Mouse (Mus musculus): ENCODE measurements at regions not wholly inside any gene's neighbourhood (a gene's known extent, or its start where the extent isn't known, plus 50 kb on each side); places are given as distances from the start of the nearest gene placed in this dataset.

GRCm38 (mm10) chr14:45764231-45764630 lies 106.3 kb upstream of the Ddhd1 start:
- no peak for DNase-seq (ENCODE audit: extremely low read depth, low read depth, low spot score)
- TF ChIP-seq CTCF (IDR thresholded peaks at IDR 0.05; ENCODE audit: low read depth, low read length) (no peak), POLR2A (IDR thresholded peaks at IDR 0.05; ENCODE audit: extremely low read depth, insufficient read depth, low read length) (no peak)
- no peaks in the 10 kb centered on the region for H3K27me3 ChIP-seq (ENCODE audit: control insufficient read depth, insufficient read depth, low read length)
- no peaks in the 10 kb centered on the region for H3K4me1 ChIP-seq (ENCODE audit: control insufficient read depth, insufficient read depth, low read length)
- H3K79me2 ChIP-seq (ENCODE audit: control insufficient read depth, insufficient read depth, low read length): no peaks in the 10 kb centered on the region
- H3K4me3 ChIP-seq (ENCODE audit: insufficient read depth, low read depth, low read length): no peak overlapping the region
- 85% methylated on average over 3 of the region's 3 CpGs for WGBS
- no peaks in the 10 kb centered on the region for H3K36me3 ChIP-seq (ENCODE audit: control insufficient read depth, insufficient read depth, low read length)
- no peak overlapping the region for H3K27ac ChIP-seq (replicated peaks; ENCODE audit: insufficient read depth, low read depth, low read length)
- H3K9ac ChIP-seq (ENCODE audit: low read depth, low read length): no peak overlapping the region

GRCm38 (mm10) chr14:45766582-45766981 lies 108.6 kb upstream of the Ddhd1 start:
- Histone ChIP-seq H3K79me2 (ENCODE audit: control insufficient read depth, insufficient read depth, low read length) (no peaks in the 10 kb centered on the region), H3K9ac (ENCODE audit: low read depth, low read length) (no peak overlapping the region), H3K4me3 (ENCODE audit: insufficient read depth, low read depth, low read length) (no peak overlapping the region), H3K27me3 (ENCODE audit: control insufficient read depth, insufficient read depth, low read length) (no peaks in the 10 kb centered on the region), H3K4me1 (ENCODE audit: control insufficient read depth, insufficient read depth, low read length) (no peaks in the 10 kb centered on the region), H3K27ac (replicated peaks; ENCODE audit: insufficient read depth, low read depth, low read length) (no peak overlapping the region), H3K36me3 (ENCODE audit: control insufficient read depth, insufficient read depth, low read length) (no peaks in the 10 kb centered on the region)
- WGBS: 93% methylated on average over 1 of the region's 1 CpGs
- TF ChIP-seq CTCF (IDR thresholded peaks at IDR 0.05; ENCODE audit: low read depth, low read length) (no peak), POLR2A (IDR thresholded peaks at IDR 0.05; ENCODE audit: extremely low read depth, insufficient read depth, low read length) (no peak)
- no peak for DNase-seq (ENCODE audit: extremely low read depth, low read depth, low spot score)

DNA sequence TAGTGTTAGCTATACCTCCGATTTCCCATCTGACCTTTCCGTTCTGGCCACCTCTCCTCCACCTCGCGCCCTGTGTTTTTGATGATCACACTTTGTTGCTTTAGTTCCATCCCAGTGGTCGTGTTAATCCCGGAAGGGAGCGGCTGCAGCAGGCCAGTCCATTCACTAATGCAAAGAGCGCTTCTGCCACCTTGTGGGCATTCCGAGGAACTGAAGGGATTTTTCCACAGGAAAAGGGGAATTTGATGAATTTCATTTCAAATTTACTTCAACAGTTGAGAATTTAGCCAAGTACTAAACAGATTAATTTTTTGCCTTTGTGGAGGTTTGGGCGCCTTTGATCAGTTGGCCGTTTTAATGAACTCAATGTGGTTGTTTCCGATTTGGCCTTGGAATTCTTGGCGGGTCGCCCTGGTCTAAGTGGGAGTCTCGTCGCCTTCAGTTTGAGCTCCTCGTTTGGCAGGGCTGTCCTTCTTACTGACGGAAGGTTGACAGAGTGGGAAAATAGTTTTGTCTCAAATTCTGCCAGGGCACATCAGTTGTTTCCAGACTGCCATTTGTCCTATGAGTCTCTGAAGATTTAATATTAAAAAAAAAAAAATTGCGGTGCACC lies 114.8 kb upstream of the Ddhd1 start:
- DNase-seq (ENCODE audit: extremely low read depth, low read depth, low spot score): peak; percentile 34
- TF ChIP-seq POLR2A (IDR thresholded peaks at IDR 0.05; ENCODE audit: extremely low read depth, insufficient read depth, low read length) (no peak), CTCF (IDR thresholded peaks at IDR 0.05; ENCODE audit: low read depth, low read length) (peak; percentile 86)
- H3K9ac ChIP-seq (ENCODE audit: low read depth, low read length): no peak overlapping the region
- no peaks in the 10 kb centered on the region for H3K79me2 ChIP-seq (ENCODE audit: control insufficient read depth, insufficient read depth, low read length)
- no peak overlapping the region for H3K27ac ChIP-seq (replicated peaks; ENCODE audit: insufficient read depth, low read depth, low read length)
- WGBS: 14% methylated on average over 19 of the region's 19 CpGs
- no peaks in the 10 kb centered on the region for H3K4me1 ChIP-seq (ENCODE audit: control insufficient read depth, insufficient read depth, low read length)
- H3K36me3 ChIP-seq (ENCODE audit: control insufficient read depth, insufficient read depth, low read length): no peaks in the 10 kb centered on the region
- H3K4me3 ChIP-seq (ENCODE audit: insufficient read depth, low read depth, low read length): no peak overlapping the region
- H3K27me3 ChIP-seq (ENCODE audit: control insufficient read depth, insufficient read depth, low read length): no peaks in the 10 kb centered on the region

DNA sequence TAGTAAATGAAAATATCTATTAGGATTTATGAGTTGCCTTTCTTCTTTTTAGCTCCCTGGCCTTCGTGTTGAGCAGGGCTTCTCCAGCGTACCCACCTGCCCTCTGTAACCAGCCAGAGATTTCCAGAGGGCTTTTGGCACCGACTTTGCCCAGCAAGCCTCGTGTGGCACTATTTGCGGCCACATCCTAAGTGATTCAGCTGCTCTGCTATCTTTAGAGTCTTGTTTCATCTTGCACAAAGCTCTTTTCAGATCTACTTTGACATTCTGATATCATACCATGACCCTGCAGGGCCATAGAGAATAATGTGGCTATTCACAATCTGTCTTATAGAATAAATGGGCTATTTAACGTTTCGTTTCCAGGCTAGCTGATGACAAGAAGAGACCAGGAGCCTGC lies 115.4 kb upstream of the Ddhd1 start:
- 66% methylated on average over 7 of the region's 7 CpGs for WGBS

DNA sequence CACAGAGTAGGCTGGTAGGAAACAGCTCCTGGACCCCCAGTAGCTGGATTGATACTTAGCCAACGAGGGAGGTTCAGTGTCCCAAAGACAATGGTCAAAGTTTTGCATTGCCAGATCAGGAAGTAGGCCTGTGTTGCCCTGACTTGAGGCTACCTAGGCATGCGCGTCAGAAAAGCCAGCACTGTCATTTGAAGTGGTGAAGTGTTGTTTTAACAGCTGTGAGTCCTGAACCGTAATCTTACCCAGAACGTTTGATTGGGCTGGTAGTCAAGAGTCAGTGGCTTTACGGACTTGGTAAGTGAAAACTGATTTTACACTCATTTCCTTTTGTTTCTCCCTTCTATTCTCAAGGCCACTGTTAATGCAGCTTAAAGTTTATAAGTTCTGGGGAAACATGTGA lies 123.9 kb upstream of the Ddhd1 start:
- DNase-seq (ENCODE audit: extremely low read depth, low read depth, low spot score): no peak
- Histone ChIP-seq H3K27me3 (ENCODE audit: control insufficient read depth, insufficient read depth, low read length) (no peaks in the 10 kb centered on the region; the same call in 1 of the 2 replicates), H3K36me3 (ENCODE audit: control insufficient read depth, insufficient read depth, low read length) (no peaks in the 10 kb centered on the region), H3K4me1 (ENCODE audit: control insufficient read depth, insufficient read depth, low read length) (no peaks in the 10 kb centered on the region), H3K9ac (ENCODE audit: low read depth, low read length) (no peak overlapping the region), H3K27ac (replicated peaks; ENCODE audit: insufficient read depth, low read depth, low read length) (no peak overlapping the region), H3K4me3 (ENCODE audit: insufficient read depth, low read depth, low read length) (no peak overlapping the region), H3K79me2 (ENCODE audit: control insufficient read depth, insufficient read depth, low read length) (no peaks in the 10 kb centered on the region)
- WGBS: 86% methylated on average over 6 of the region's 6 CpGs
- no peak for TF ChIP-seq POLR2A (IDR thresholded peaks at IDR 0.05; ENCODE audit: extremely low read depth, insufficient read depth, low read length)
- TF ChIP-seq CTCF (IDR thresholded peaks at IDR 0.05; ENCODE audit: low read depth, low read length): no peak

More for the DNA sequence above, 115.4 kb upstream of the Ddhd1 start:
- Histone ChIP-seq H3K36me3 (ENCODE audit: control insufficient read depth, insufficient read depth, low read length) (no peaks in the 10 kb centered on the region), H3K4me3 (ENCODE audit: insufficient read depth, low read depth, low read length) (no peak overlapping the region), H3K79me2 (ENCODE audit: control insufficient read depth, insufficient read depth, low read length) (no peaks in the 10 kb centered on the region), H3K9ac (ENCODE audit: low read depth, low read length) (no peak overlapping the region), H3K4me1 (ENCODE audit: control insufficient read depth, insufficient read depth, low read length) (no peaks in the 10 kb centered on the region), H3K27ac (replicated peaks; ENCODE audit: insufficient read depth, low read depth, low read length) (no peak overlapping the region), H3K27me3 (ENCODE audit: control insufficient read depth, insufficient read depth, low read length) (no peaks in the 10 kb centered on the region)
- TF ChIP-seq POLR2A (IDR thresholded peaks at IDR 0.05; ENCODE audit: extremely low read depth, insufficient read depth, low read length) (no peak), CTCF (IDR thresholded peaks at IDR 0.05; ENCODE audit: low read depth, low read length) (no peak)
- no peak for DNase-seq (ENCODE audit: extremely low read depth, low read depth, low spot score)

DNA sequence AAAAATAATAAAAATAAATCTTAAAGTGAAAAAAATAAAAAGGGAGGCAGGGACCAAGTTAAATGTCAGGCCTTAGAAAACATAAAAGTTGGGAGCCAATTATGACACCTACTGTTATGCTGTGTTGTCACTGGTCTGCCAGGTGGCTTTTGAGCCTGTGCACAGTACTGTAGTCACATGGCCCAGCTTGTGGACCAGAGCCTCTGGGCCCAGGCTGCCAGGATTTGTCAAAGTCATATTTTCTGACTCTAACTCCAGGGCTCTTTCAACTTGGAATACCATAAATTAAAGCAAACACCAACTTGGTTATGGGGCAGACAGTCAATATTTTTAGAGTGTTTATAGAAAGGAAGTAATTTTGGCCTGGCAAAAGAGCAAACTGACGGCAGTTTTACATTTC lies 137.0 kb upstream of the Ddhd1 start:
- no peak for DNase-seq (ENCODE audit: extremely low read depth, low read depth, low spot score)
- TF ChIP-seq CTCF (IDR thresholded peaks at IDR 0.05; ENCODE audit: low read depth, low read length): no peak
- TF ChIP-seq POLR2A (IDR thresholded peaks at IDR 0.05; ENCODE audit: extremely low read depth, insufficient read depth, low read length): no peak
- WGBS: 88% methylated on average over 1 of the region's 1 CpGs
- Histone ChIP-seq H3K9ac (ENCODE audit: low read depth, low read length) (no peak overlapping the region), H3K4me1 (ENCODE audit: control insufficient read depth, insufficient read depth, low read length) (no peaks in the 10 kb centered on the region), H3K36me3 (ENCODE audit: control insufficient read depth, insufficient read depth, low read length) (no peaks in the 10 kb centered on the region), H3K27me3 (ENCODE audit: control insufficient read depth, insufficient read depth, low read length) (no peaks in the 10 kb centered on the region), H3K79me2 (ENCODE audit: control insufficient read depth, insufficient read depth, low read length) (no peaks in the 10 kb centered on the region), H3K27ac (replicated peaks; ENCODE audit: insufficient read depth, low read depth, low read length) (no peak overlapping the region), H3K4me3 (ENCODE audit: insufficient read depth, low read depth, low read length) (no peak overlapping the region)
